Comparison of ENCODE assay signal across 11 mouse cellular contexts in genomic region chr4:34991116-34991515, GRCm38 (mm10).
A peak's percentile ranks its signal among the peaks of the same experiment; 100 is the strongest.
DNase-seq lines count a peak whose midpoint lies in the region; ATAC-seq and TF ChIP-seq lines count a peak whose summit lies in the region.
"Had no signal": no experiment of that assay in that cellular context is flagged by ENCODE, and none has a peak within 500 bp of the region (broad histone marks: within the 10 kb centered on the region; RNA-seq: fewer than 3 reads in every experiment).

No protein-coding gene starts in this region.

- TF ChIP-seq CTCF in forebrain, postnatal 0 days (IDR thresholded peaks at IDR 0.05; ENCODE audit: low read depth): no peak

- H3K27me3 ChIP-seq in forebrain, postnatal 0 days (ENCODE audit: insufficient read depth, low read length): no peaks in the 10 kb centered on the region
- H3K27me3 ChIP-seq in forebrain, embryonic 12.5 days: no peaks in the 10 kb centered on the region
- H3K27me3 ChIP-seq in embryonic facial prominence, embryonic 10.5 days (replicated peaks; ENCODE audit: low read depth, poor library complexity, severe bottlenecking): 0 out of 2 replicates have a peak, but pooled peaks cover 12% of the 10 kb centered on the region
- H3K27me3 ChIP-seq: hindbrain, embryonic 15.5 days had no signal

- no peaks in the 10 kb centered on the region for H3K36me3 ChIP-seq in forebrain, postnatal 0 days (ENCODE audit: insufficient read depth)
- H3K36me3 ChIP-seq in forebrain, embryonic 12.5 days (replicated peaks): no peaks in the 10 kb centered on the region
- H3K36me3 ChIP-seq in embryonic facial prominence, embryonic 10.5 days (replicated peaks): no peaks in the 10 kb centered on the region
- H3K36me3 ChIP-seq: hindbrain, embryonic 15.5 days had no signal

- 48% methylated on average over 10 of the region's 10 CpGs for WGBS in forebrain, postnatal 0 days
- 61% methylated on average over 10 of the region's 10 CpGs for WGBS in forebrain, embryonic 12.5 days
- 57% methylated on average over 10 of the region's 10 CpGs for WGBS in embryonic facial prominence, embryonic 10.5 days

- H3K4me2 ChIP-seq in forebrain, postnatal 0 days (ENCODE audit: low read depth): no peak overlapping the region
- H3K4me2 ChIP-seq in forebrain, embryonic 12.5 days: no peak overlapping the region
- H3K4me2 ChIP-seq: hindbrain, embryonic 15.5 days had no signal

- H3K4me1 ChIP-seq in forebrain, postnatal 0 days (ENCODE audit: insufficient read depth): peaks cover 12% of the 10 kb centered on the region; the same call in 1 of the 2 replicates
- peaks cover 35% of the 10 kb centered on the region for H3K4me1 ChIP-seq in forebrain, embryonic 12.5 days
- peaks cover 43% of the 10 kb centered on the region for H3K4me1 ChIP-seq in embryonic facial prominence, embryonic 10.5 days

- H3K4me3 ChIP-seq in forebrain, postnatal 0 days (ENCODE audit: low read depth, low read length): no peak overlapping the region
- H3K4me3 ChIP-seq in forebrain, embryonic 12.5 days (replicated peaks): no peak overlapping the region
- H3K4me3 ChIP-seq in embryonic facial prominence, embryonic 10.5 days: no peak overlapping the region
- H3K4me3 ChIP-seq: hindbrain, embryonic 15.5 days had no signal

- ATAC-seq in forebrain, postnatal 0 days: no peak
- no peak for ATAC-seq in forebrain, embryonic 12.5 days (ENCODE audit: low FRiP score)

- H3K9me3 ChIP-seq in forebrain, postnatal 0 days (ENCODE audit: low read length): no peaks in the 10 kb centered on the region
- no peaks in the 10 kb centered on the region for H3K9me3 ChIP-seq in forebrain, embryonic 12.5 days
- no peaks in the 10 kb centered on the region for H3K9me3 ChIP-seq in embryonic facial prominence, embryonic 10.5 days
- H3K9me3 ChIP-seq: hindbrain, embryonic 15.5 days had no signal

- 0 out of 2 replicates have a peak overlapping the region, but pooled peaks have one; percentile 9 for H3K27ac ChIP-seq in forebrain, postnatal 0 days (ENCODE audit: low read depth, low read length)
- H3K27ac ChIP-seq in forebrain, embryonic 12.5 days: no peak overlapping the region
- no peak overlapping the region for H3K27ac ChIP-seq in embryonic facial prominence, embryonic 10.5 days (replicated peaks)
- H3K27ac ChIP-seq: liver, embryonic 14.5 days had no signal

- no peak for DNase-seq in forebrain, postnatal 0 days
- DNase-seq in 3134 (ENCODE audit: extremely low read depth, insufficient read length, low spot score): peak; percentile 32
- DNase-seq in embryonic facial prominence, embryonic 10.5 days (ENCODE audit: low spot score): peak; percentile 27
- peak; percentile 66 for DNase-seq in kidney, postnatal 10 days
- no peak for DNase-seq in thymus, postnatal 14 days
- no peak for DNase-seq in right cerebral cortex, postnatal 10 days (ENCODE audit: low spot score in 2 of 2)
- no peak for DNase-seq in layer of hippocampus, adult 9-10 months (ENCODE audit: low spot score)
- DNase-seq: thymus, postnatal 36 days had no signal

- H3K9ac ChIP-seq in forebrain, postnatal 0 days: no peak overlapping the region
- no peak overlapping the region for H3K9ac ChIP-seq in forebrain, embryonic 12.5 days
- H3K9ac ChIP-seq: hindbrain, embryonic 15.5 days; liver, embryonic 14.5 days had no signal

Comparison
In these comparisons a context has a peak if more than half of its experiments do, and no peak if none do; other contexts are left out.
1. DNase-seq: peak in 3134 (single experiment), embryonic facial prominence, embryonic 10.5 days (single experiment) and kidney, postnatal 10 days (single experiment); none in forebrain, postnatal 0 days (single experiment), thymus, postnatal 14 days (single experiment), right cerebral cortex, postnatal 10 days (0 of 2) and layer of hippocampus, adult 9-10 months (single experiment).